Mouse (Mus musculus): ENCODE results near the gene Nktr.

GRCm38 (mm10) chr9:121690200-121690651 lies 28.7 kb upstream of the Nktr start:
- TF ChIP-seq EP300 (IDR thresholded peaks at IDR 0.05; ENCODE audit: insufficient read depth, low read depth, low read length) (no peak), CTCF (IDR thresholded peaks at IDR 0.05) (no peak)

Measured in heart, adult 2 months (tissue).